Mouse (Mus musculus): ENCODE measurements at regions not wholly inside any gene's neighbourhood (a gene's known extent, or its start where the extent isn't known, plus 50 kb on each side); places are given as distances from the start of the nearest gene placed in this dataset.

- no peak for DNase-seq (ENCODE audit: low read depth)
Observed at GRCm38 (mm10) chr12:79907583-79907982, 205.2 kb downstream of the Zfp36l1 start.

GRCm38 (mm10) chr12:79906738-79907365, 206.0 kb downstream of the Zfp36l1 start:
- DNase-seq (ENCODE audit: low read depth): no peak

- no peak for DNase-seq (ENCODE audit: low read depth)
Observed at GRCm38 (mm10) chr12:79905828-79906737, 206.7 kb downstream of the Zfp36l1 start.

- no peak for DNase-seq (ENCODE audit: low read depth)
Observed at GRCm38 (mm10) chr12:79904913-79905549, 207.8 kb downstream of the Zfp36l1 start.

- no peak for DNase-seq (ENCODE audit: low read depth)
Observed at GRCm38 (mm10) chr12:79902761-79903160, 210.1 kb downstream of the Zfp36l1 start.

GRCm38 (mm10) chr12:79902163-79902562, 210.7 kb downstream of the Zfp36l1 start:
- no peak for DNase-seq (ENCODE audit: low read depth)

- no peak for DNase-seq (ENCODE audit: low read depth)
Observed at GRCm38 (mm10) chr12:79898198-79898930, 214.4 kb downstream of the Zfp36l1 start.

GRCm38 (mm10) chr12:79895975-79896374, 216.8 kb downstream of the Zfp36l1 start:
- no peak for DNase-seq (ENCODE audit: low read depth)

- no peak for DNase-seq (ENCODE audit: low read depth)
Observed at GRCm38 (mm10) chr12:79895324-79895723, 217.5 kb downstream of the Zfp36l1 start.

GRCm38 (mm10) chr12:79892871-79893270, 219.9 kb downstream of the Zfp36l1 start:
- DNase-seq (ENCODE audit: low read depth): no peak

- DNase-seq (ENCODE audit: low read depth): no peak
Observed at GRCm38 (mm10) chr12:79891942-79892341, 220.9 kb downstream of the Zfp36l1 start.

- no peak for DNase-seq (ENCODE audit: low read depth)
Observed at GRCm38 (mm10) chr12:79890887-79891286, 221.9 kb downstream of the Zfp36l1 start.

GRCm38 (mm10) chr12:79890291-79890690, 222.5 kb downstream of the Zfp36l1 start:
- DNase-seq (ENCODE audit: low read depth): no peak

GRCm38 (mm10) chr12:79888812-79889211, 224.0 kb downstream of the Zfp36l1 start:
- no peak for DNase-seq (ENCODE audit: low read depth)

- DNase-seq (ENCODE audit: low read depth): no peak
Observed at GRCm38 (mm10) chr12:79888086-79888485, 224.7 kb downstream of the Zfp36l1 start.

GRCm38 (mm10) chr12:79887225-79887886, 225.5 kb downstream of the Zfp36l1 start:
- no peak for DNase-seq (ENCODE audit: low read depth)

- DNase-seq (ENCODE audit: low read depth): no peak
Observed at GRCm38 (mm10) chr12:79886494-79886893, 226.3 kb downstream of the Zfp36l1 start.

- DNase-seq (ENCODE audit: low read depth): no peak
Observed at GRCm38 (mm10) chr12:79885286-79885685, 227.5 kb downstream of the Zfp36l1 start.

- DNase-seq (ENCODE audit: low read depth): no peak
Observed at GRCm38 (mm10) chr12:79883651-79884050, 229.2 kb downstream of the Zfp36l1 start.

- no peak for DNase-seq (ENCODE audit: low read depth)
Observed at GRCm38 (mm10) chr12:79880751-79881261, 232.0 kb downstream of the Zfp36l1 start.

GRCm38 (mm10) chr12:79880346-79880745, 232.5 kb downstream of the Zfp36l1 start:
- DNase-seq (ENCODE audit: low read depth): no peak

Measured in naive thymus-derived CD4-positive, alpha-beta T cell, adult 2 months (primary cell).